Mouse (Mus musculus): Measurements from ENCODE around the gene Txnrd2. TPM values are rescaled to one million over a fixed set of nuclear protein-coding genes. Genes with fewer than 3 reads are reported as not detected.

Gene Txnrd2
- polyA plus RNA-seq, 1 experiment from 2014 or later, result 20.0 TPM

DNA sequence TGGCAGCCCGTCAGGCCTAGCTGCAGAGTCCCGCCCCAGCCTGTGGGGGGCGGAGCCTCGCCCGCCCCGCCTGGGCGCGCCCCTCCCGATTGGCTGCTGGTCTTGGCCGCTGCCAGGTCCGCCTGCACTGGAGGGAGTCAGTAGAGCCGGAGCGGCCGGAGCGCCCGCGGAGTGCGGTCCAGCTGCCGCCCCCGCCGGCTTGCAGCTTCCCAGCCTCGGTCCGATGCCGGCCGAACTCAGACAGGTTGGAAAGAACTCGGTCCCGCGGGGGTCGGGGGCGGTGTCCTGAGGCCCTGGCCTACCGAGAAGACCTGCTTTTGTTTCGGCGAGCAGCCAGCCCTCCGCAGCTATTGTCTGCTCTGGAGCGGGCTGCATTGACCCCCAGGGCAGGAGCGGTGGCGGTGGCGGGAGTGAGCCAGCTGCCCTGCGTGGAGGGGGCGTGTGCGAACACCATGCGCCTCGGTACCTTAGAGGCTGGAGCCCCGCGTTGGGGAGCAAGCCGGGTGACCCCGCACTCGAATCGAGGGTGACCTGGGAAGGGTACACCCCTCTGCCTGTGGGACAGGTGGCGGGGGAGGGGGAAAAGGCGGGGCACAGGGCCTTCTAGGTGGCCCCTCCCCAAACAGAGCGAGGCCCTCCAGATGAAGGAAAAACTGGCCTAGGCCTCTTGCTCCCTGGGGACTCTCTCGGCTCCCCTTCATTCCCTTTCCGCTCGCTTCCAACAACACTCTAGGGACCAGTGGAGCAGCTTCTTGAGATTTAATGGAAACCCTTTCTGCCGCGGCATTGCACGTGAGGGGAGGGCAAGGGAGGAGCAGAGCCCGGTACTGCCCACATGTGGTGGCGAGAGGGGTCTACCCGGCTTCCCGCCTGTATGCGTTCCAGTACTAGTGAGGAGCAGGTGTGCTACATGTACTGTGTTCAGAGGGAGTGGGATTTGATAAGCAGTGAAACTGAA, 33.4 kb upstream of the Txnrd2 start:
- peak overlapping the region; percentile 65 for H3K4me3 ChIP-seq (ENCODE audit: low read depth, low read length)
- under 1% methylated on average over 55 of the region's 63 CpGs for WGBS
- peak; percentile 73 for TF ChIP-seq CTCF (IDR thresholded peaks at IDR 0.05)
- TF ChIP-seq EP300 (IDR thresholded peaks at IDR 0.05), result no peak
- H3K9ac ChIP-seq (replicated peaks; ENCODE audit: low read depth), result peak overlapping the region; percentile 64
- H3K27ac ChIP-seq (ENCODE audit: low read length), result peak overlapping the region; percentile 69
- peak overlapping the region; percentile 100 for H3K4me2 ChIP-seq (replicated peaks; ENCODE audit: low read depth, low read length)
- H3K9me3 ChIP-seq (ENCODE audit: low read length), result no peaks in the 10 kb centered on the region
- peaks cover 32% of the 10 kb centered on the region for H3K4me1 ChIP-seq (ENCODE audit: insufficient read depth, low read depth, low read length)
- DNase-seq (ENCODE audit: low spot score), result peak; percentile 93
- no peaks in the 10 kb centered on the region for H3K36me3 ChIP-seq (ENCODE audit: insufficient read depth, low read length)
- peak; percentile 88 for ATAC-seq
- H3K27me3 ChIP-seq (replicated peaks; ENCODE audit: insufficient read depth, low read length), result no peaks in the 10 kb centered on the region

DNA sequence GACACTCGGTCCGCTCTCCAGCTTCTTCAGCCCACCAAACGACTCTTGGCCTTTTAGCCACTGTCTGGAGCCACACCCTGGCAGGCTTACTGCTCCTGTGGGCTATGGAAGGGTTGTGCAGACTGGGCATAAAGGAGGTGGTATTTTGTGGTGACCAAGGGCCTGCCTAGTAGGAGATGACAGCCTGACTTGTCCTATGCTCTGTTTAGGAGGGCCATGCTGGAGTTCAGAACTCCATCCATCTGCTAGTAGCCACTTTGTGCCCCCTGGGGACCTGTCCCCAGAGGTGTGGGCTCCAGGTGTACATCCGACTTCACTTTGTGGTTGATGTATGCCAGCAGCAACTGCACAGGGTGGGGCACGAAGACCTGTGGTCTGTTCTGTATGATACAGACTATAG, 32.6 kb upstream of the Txnrd2 start:
- Histone ChIP-seq H3K27ac (ENCODE audit: low read length) (no peak overlapping the region), H3K4me3 (ENCODE audit: low read depth, low read length) (peak overlapping the region; percentile 65; the same call in 1 of the 2 replicates), H3K36me3 (ENCODE audit: insufficient read depth, low read length) (no peaks in the 10 kb centered on the region), H3K4me1 (ENCODE audit: insufficient read depth, low read depth, low read length) (peaks cover 30% of the 10 kb centered on the region), H3K9me3 (ENCODE audit: low read length) (no peaks in the 10 kb centered on the region), H3K27me3 (replicated peaks; ENCODE audit: insufficient read depth, low read length) (no peaks in the 10 kb centered on the region), H3K4me2 (replicated peaks; ENCODE audit: low read depth, low read length) (peak overlapping the region; percentile 100), H3K9ac (replicated peaks; ENCODE audit: low read depth) (0 out of 2 replicates have a peak overlapping the region, but pooled peaks have one; percentile 64)
- 55% methylated on average over 5 of the region's 5 CpGs for WGBS
- no peak for TF ChIP-seq EP300 (IDR thresholded peaks at IDR 0.05)
- no peak for TF ChIP-seq CTCF (IDR thresholded peaks at IDR 0.05)
- ATAC-seq (no peak), DNase-seq (ENCODE audit: low spot score) (no peak)

GRCm38 (mm10) chr16:18394056-18394455, 32.1 kb upstream of the Txnrd2 start:
- TF ChIP-seq CTCF (IDR thresholded peaks at IDR 0.05) (no peak), EP300 (IDR thresholded peaks at IDR 0.05) (no peak)
- Histone ChIP-seq H3K4me1 (ENCODE audit: insufficient read depth, low read depth, low read length) (peaks cover 25% of the 10 kb centered on the region), H3K4me2 (replicated peaks; ENCODE audit: low read depth, low read length) (peak overlapping the region; percentile 100; the same call in 1 of the 2 replicates), H3K27me3 (replicated peaks; ENCODE audit: insufficient read depth, low read length) (no peaks in the 10 kb centered on the region), H3K4me3 (ENCODE audit: low read depth, low read length) (no peak overlapping the region), H3K9me3 (ENCODE audit: low read length) (no peaks in the 10 kb centered on the region), H3K36me3 (ENCODE audit: insufficient read depth, low read length) (no peaks in the 10 kb centered on the region), H3K27ac (ENCODE audit: low read length) (no peak overlapping the region), H3K9ac (replicated peaks; ENCODE audit: low read depth) (no peak overlapping the region)
- 74% methylated on average over 3 of the region's 3 CpGs for WGBS
- DNase-seq (ENCODE audit: low spot score) (no peak), ATAC-seq (no peak)

DNA sequence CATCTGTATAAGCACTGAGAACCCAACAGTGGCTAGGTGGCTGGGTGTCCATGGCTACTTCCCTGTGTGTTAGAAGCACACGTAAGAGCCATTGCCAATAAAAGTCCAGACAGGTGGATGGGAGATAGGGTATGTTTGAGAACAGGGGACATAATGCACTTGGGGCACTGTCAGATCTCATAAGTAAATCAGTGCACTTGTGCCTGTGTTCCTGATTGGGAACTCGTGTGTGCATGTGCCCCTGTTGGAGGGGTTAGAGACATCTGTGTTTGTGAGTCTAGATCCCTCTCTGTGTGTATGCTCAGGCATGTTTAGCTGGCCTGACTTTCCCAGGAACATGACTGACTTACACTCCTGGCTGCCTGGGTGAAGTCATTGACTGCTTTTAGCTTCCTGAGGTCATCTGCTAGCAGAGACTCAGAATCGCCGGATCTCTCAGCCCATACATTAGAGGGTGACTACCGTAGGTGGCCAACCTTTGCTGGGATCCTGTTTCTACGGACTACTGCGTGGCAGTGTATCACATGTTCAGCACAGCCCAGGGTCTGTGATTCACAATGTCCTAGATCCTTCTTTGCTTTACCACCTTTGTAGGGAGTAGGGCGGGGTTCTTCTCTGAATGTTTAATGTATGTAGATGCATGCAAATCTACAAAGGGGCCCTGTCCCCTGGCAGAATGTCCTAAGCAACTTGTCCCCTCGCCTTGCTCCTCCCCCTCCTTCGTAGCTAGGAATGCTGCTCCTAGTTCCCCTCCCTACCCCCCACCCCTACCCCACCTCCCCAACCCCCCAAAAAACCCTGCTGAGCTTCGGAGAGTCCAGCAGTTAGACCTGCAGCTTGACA, 31.2 kb upstream of the Txnrd2 start:
- TF ChIP-seq EP300 (IDR thresholded peaks at IDR 0.05) (no peak), CTCF (IDR thresholded peaks at IDR 0.05) (no peak)
- ATAC-seq (peak; percentile 15), DNase-seq (ENCODE audit: low spot score) (peak; percentile 59)

GRCm38 (mm10) chr16:18395620-18396036, 30.6 kb upstream of the Txnrd2 start:
- peaks cover 24% of the 10 kb centered on the region for H3K4me1 ChIP-seq (ENCODE audit: insufficient read depth, low read depth, low read length)
- H3K27me3 ChIP-seq (replicated peaks; ENCODE audit: insufficient read depth, low read length), result no peaks in the 10 kb centered on the region
- no peak overlapping the region for H3K4me3 ChIP-seq (ENCODE audit: low read depth, low read length)
- 42% methylated on average over 6 of the region's 7 CpGs for WGBS
- H3K4me2 ChIP-seq (replicated peaks; ENCODE audit: low read depth, low read length), result no peak overlapping the region
- no peaks in the 10 kb centered on the region for H3K9me3 ChIP-seq (ENCODE audit: low read length)
- peak overlapping the region; percentile 47 for H3K27ac ChIP-seq (ENCODE audit: low read length)
- ATAC-seq, result peak; percentile 12; the same call in 1 of the 2 replicates
- DNase-seq (ENCODE audit: low spot score), result no peak
- H3K9ac ChIP-seq (replicated peaks; ENCODE audit: low read depth), result no peak overlapping the region
- TF ChIP-seq EP300 (IDR thresholded peaks at IDR 0.05), result no peak
- TF ChIP-seq CTCF (IDR thresholded peaks at IDR 0.05), result no peak
- no peaks in the 10 kb centered on the region for H3K36me3 ChIP-seq (ENCODE audit: insufficient read depth, low read length)

More for the DNA sequence above, 31.2 kb upstream of the Txnrd2 start:
- 23% methylated on average over 11 of the region's 11 CpGs for WGBS
- Histone ChIP-seq H3K27ac (ENCODE audit: low read length) (peak overlapping the region; percentile 57; the same call in 1 of the 2 replicates), H3K9me3 (ENCODE audit: low read length) (no peaks in the 10 kb centered on the region), H3K4me1 (ENCODE audit: insufficient read depth, low read depth, low read length) (peaks cover 24% of the 10 kb centered on the region), H3K4me2 (replicated peaks; ENCODE audit: low read depth, low read length) (no peak overlapping the region), H3K27me3 (replicated peaks; ENCODE audit: insufficient read depth, low read length) (no peaks in the 10 kb centered on the region), H3K4me3 (ENCODE audit: low read depth, low read length) (no peak overlapping the region), H3K36me3 (ENCODE audit: insufficient read depth, low read length) (no peaks in the 10 kb centered on the region), H3K9ac (replicated peaks; ENCODE audit: low read depth) (no peak overlapping the region)

- ATAC-seq, result peak; percentile 68
- H3K4me1 ChIP-seq (ENCODE audit: insufficient read depth, low read depth, low read length), result peaks cover 24% of the 10 kb centered on the region
- 17% methylated on average over 2 of the region's 2 CpGs for WGBS
- H3K36me3 ChIP-seq (ENCODE audit: insufficient read depth, low read length), result no peaks in the 10 kb centered on the region
- H3K9me3 ChIP-seq (ENCODE audit: low read length), result no peaks in the 10 kb centered on the region
- peak overlapping the region; percentile 47 for H3K27ac ChIP-seq (ENCODE audit: low read length)
- no peak overlapping the region for H3K4me3 ChIP-seq (ENCODE audit: low read depth, low read length)
- no peak for TF ChIP-seq CTCF (IDR thresholded peaks at IDR 0.05)
- no peak for TF ChIP-seq EP300 (IDR thresholded peaks at IDR 0.05)
- H3K4me2 ChIP-seq (replicated peaks; ENCODE audit: low read depth, low read length), result no peak overlapping the region
- DNase-seq (ENCODE audit: low spot score), result peak; percentile 82
- H3K27me3 ChIP-seq (replicated peaks; ENCODE audit: insufficient read depth, low read length), result no peaks in the 10 kb centered on the region
- H3K9ac ChIP-seq (replicated peaks; ENCODE audit: low read depth), result no peak overlapping the region
Measured at GRCm38 (mm10) chr16:18396201-18396600, 30.0 kb upstream of the Txnrd2 start.

Data from lung, postnatal 0 days (tissue).